Mouse (Mus musculus): Measurements from ENCODE around the gene Npr1. TPM values are rescaled to one million over a fixed set of nuclear protein-coding genes. Genes with fewer than 3 reads are reported as not detected.
A peak's percentile ranks its signal among the peaks of the same experiment; 100 is the strongest.

Npr1 gene
- total RNA-seq, 2 experiments from 2014 or later, result 7.7 to 10.8 TPM

DNA sequence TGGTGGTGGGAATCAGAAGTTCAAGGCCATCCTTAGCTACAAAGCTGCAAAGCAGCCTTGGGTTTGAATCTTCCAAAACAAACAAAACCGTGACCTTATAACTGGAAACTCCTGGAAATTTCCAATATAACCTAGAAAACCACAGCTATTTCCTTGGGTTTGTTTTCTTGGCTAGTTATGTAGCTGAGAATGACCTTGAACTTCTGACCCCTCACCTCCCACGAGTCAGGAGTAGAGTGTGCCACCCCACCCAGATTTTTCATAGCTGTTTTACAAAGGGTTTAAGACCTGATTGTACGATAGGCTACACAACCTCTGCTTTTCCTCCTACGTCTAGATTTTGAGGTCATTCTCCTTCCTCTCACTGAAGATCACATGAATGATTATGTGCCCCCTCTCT, 28.5 kb downstream of the Npr1 start:
- DNase-seq, result no peak

DNA sequence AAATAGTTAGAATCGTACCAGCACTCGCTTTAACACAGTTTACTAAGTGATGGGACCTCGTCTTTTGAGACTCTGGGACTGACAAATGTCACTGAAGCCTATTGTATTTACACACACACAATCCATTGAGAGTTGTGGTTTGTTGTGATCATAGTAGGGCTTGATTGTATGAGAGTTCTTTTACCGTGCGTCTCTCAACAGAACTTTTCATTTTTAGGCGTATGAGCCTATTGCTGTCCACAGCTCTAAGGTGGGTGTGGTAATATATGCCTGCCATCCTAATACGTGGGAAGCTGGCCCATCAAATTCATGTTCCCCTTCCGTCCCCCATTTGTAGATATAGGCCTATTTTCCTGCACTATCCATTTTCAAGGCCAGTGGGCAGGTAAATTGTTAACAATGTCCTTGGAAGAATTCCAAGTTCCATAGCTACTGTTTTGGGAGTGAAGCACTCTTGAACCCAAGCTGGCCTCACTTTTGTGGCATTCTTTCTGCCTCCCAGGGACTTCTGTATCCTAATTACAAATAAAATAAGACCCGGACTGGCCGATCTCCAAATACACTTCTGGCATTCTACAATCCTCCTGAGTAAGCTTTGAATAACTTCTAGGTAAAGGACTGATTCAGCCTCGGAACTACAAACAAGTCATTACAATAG, 31.5 kb downstream of the Npr1 start:
- DNase-seq, result no peak

DNA sequence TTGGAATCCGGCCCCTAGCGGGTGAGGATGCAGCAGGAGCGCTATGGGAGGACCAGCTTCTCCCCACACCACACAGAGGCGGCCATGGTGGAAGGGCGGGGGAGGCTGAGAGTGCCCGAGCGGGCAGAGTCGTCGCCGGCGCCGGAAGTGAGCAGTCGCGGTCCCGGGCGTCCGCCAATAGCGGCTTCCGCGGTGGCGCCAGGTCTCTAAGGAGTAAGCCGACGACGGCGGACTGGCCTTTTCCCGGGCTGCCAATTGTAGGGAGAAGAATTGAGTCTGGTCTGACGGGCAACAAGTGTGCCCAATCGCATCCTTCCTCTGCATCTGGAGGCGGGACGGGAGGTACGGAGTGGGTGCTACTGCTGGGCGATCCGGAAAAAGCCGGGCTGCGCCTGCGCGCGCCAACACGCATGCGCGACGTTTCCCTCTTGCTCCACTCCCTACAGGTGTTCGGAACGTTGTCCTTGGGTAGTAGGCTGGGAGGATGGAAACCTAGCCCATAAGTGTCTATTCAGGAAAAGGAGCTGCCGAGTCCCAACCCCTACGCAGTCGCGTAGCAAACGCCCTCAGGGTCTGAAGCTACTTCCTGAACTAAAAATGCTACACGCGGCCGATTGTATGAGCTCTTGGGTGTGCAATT, 32.2 kb downstream of the Npr1 start, which contains the start of gene Ints3:
Ints3 (minus strand) TSS at position 242 of the 640 bp plus-strand sequence.
- peak; percentile 100 for DNase-seq

DNA sequence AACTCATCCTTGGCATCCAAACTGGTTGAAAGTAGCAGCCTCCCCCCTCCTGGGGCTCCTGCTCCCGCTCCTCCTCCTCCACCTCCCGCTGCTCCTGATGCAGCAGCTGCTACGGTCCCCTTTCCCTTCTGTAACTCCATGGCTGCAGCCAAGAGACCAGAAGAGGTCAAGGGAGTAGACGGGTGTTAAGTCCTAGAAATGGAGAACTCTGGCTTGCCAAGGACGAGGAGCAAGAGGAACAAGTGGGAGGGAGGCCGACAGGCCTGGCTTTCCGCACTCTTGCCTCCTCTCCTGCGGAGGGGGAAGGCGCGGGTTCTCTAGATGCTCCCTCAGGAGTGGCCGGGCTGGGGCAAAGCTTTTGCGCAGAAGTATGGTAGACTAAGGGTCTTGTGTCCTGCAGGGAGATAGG, 32.9 kb downstream of the Npr1 start:
- DNase-seq, result peak; percentile 46

DNA sequence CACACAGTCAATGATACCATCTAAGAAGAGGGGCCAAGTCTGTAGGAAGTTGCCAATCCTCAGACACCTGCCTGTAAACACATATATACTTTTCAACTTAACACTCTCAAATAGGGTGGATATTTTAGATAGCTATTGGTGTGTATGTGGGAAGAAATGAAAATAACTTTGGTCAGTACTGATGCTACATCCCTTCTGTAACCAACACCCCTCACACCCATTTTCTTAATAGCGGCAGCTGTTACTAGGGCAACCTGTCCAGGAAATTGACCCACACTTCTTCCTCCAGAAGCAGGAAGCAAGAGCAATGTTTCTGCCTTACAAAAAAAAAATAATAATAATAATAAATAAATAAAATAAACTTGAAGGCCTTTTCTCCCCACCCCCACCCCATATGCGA, 33.3 kb downstream of the Npr1 start:
- DNase-seq, result no peak

DNA sequence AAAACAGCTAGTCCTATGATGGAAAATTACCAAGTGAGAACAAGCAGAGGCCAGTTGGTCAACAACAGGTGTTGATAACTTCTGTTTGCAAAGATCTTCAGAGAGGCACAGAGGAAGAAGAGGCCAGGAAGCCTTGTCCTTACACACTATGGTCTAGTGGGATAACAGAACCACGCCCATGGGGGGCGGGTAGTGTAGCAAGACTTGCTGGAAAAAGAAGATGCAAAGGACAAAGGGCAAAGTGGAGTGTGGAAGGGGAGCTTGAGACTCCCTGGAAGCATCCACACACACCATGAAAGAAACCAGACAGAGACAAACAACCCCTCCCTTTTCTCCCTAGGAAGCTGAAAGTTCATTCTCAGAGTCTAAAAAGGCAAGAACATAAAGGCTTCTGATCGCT, 36.1 kb downstream of the Npr1 start:
- no peak for DNase-seq

DNA sequence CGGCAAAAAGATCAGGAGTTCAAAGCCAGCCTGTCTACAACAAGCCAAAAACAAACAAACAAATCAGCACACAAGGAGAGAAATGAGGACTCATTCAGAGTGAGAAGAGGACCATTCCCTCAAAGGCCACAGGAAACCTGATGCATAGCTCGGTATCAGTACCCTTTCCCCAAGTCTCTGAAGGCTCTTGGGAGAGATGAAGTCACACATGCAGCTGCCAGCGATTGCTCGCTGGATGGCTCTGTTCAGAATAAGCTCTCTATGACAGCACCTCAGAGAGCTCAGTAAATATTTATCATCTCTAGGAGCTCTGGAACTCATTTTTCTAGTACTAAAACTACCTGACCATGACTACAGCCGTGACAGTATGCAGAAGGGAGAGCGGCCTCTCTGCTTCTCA, 37.5 kb downstream of the Npr1 start:
- no peak for DNase-seq

DNA sequence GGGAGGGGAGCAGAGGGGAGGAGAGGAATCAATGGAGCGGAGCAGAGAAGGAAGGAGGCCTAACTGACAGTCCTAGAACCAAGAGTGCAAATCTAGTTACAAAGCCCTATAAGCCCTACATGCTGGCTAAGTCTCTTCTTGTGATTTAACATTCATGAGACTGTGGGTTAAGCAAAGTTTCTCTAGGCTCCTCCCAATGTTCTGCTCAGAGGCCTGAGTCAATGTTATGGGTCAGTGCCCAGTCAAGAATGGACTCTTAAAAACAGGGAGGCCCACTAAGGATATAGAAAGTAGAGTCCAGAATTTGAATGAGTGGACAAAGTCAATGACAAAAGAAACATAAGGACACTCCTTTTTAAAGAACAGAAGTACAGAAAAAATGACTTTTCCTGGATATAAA, 38.1 kb downstream of the Npr1 start:
- DNase-seq, result no peak

DNA sequence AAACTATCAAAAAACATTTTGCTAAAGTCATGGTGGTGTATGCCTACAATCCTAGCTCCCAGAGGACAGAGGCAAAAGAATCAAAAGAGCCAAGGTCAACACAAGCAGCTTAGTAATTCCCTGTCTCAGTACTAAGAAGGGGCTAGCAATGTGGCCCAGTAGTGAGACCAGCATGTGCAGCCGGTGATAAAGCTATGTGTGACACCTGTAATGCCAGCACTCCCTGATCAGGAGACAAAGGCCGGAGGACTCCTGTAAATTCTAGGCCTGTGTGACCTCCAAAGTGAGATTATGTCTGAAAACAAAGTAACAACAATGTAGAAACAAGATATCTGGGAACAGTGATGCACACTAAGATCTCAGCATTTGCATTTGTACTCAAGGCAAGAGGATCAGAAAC, 40.2 kb downstream of the Npr1 start:
- no peak for DNase-seq

DNA sequence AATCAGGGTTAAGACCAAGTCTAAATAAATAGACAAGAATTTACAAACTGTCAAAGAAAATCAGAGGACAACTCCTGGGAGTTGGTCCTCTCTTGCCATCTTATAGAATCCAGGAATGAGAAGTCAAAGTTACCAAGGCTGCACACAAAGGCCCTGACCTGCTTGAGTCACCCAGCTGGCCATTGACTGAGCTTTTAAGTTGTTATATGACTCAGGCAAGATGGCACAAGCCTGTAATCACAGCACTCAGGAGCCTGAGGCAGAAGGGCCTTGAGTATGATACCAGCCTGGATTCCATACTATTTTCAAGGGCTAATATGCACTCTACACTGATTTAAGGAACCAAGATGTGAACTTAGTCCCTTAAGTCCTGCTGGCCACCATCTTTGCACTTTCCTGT, 42.1 kb downstream of the Npr1 start:
- no peak for DNase-seq

DNA sequence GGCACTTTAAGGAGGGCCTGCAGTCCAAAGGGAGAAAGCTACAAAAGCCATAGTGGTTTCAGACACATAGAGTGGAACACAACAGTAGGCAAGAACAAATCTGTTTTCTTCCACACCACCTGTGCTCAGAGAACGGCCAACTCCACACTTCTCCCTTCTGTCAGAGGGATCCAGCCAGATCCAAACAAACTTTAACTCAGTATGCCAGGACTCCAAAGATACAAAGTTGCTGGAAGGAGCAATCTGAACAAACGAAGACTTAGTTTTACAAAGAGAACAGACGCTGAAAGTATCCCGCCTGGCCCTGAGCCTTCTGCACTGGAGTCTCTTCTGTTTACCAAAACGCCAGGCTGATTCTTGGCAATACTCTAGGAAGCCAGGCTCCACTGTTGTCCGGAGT, 45.0 kb downstream of the Npr1 start:
- DNase-seq, result no peak

DNA sequence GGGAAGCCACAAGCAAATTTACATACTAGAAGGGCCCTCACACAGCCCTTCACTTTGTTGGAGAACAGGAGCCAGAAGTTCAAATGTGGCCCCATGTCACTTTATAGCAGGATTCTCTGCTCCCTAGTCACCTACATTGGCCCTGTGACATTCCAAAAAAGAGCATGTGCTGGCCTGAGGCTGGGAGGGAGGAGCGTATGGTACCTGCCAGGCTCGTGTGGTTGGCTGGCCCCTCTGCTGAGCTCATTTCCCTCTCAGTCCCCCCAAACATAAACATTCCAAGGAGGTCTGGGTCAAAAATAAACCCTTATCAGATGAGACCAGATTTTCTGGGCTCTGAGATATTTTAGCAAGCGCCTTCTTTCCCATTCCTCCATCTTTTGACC, 52.7 kb downstream of the Npr1 start:
- DNase-seq, result no peak

DNA sequence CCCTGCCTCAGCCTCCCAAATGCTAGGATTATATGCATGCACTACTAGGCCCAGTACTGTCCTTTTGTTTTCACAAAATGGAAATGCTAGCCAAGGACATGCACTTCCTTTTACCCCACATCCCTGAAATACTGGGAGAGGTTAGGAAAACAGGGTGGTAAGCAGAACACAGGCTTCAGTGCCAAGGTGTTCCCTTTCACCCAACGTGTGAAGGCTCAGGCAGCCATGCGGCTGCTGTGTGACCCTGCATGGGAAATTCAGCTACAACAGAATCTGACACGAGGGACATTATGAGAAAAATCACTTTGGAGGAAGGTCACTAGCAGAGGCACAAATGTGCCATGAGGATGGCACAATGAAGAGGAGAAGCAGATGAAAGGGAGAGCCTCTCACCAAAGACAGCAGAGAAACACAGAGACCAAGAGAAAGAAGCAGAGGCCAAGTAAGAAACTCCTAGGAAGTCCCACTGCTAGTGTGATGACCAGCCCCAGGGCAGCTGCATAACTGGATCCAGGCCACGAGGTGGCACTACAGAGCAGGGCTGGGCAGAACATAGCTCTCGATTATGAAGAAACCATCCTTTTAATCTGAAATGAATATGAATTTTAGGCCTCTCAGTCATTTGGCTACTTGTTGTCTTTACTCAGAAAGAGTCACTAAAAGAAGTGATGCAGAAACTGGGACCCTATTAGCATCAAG, 53.2 kb downstream of the Npr1 start:
- peak; percentile 51 for DNase-seq

DNA sequence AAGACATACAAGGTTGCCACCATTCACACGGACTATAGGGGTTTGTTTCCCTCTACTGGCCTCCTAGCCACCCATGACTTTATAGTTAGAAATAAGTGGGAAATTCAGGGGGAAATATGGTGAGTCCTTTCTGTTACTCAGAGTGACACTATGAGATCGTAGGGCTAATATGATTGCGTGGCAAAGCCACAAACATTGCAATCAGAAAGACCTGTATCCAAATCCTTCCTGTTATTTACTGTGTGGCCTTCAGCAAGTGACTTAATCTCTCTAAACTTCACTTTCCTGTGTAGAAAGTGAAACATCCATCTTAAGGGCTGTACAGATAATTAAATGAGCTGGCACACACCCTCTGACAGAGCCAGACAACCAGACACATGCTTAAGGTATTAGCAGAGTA, 56.9 kb downstream of the Npr1 start:
- no peak for DNase-seq

DNA sequence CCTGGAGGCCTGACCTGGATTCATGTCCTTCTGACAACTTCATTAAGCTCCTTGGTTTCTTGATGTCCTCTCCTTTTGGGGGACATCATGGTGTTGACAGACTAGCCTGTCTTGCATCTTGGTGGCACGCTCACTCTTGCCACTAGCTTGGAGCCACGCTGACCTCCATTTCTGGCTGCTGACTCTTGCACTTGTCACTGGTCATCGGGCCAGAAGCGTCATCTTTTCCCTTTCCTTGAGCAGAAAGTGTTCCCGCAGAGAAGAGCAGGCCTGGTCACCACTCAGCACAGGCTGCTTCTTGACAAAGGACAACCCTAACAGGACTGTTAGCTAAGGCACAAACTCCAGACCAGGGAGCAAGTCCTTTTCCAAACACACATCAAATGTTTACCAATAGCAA, 59.3 kb downstream of the Npr1 start:
- no peak for DNase-seq

DNA sequence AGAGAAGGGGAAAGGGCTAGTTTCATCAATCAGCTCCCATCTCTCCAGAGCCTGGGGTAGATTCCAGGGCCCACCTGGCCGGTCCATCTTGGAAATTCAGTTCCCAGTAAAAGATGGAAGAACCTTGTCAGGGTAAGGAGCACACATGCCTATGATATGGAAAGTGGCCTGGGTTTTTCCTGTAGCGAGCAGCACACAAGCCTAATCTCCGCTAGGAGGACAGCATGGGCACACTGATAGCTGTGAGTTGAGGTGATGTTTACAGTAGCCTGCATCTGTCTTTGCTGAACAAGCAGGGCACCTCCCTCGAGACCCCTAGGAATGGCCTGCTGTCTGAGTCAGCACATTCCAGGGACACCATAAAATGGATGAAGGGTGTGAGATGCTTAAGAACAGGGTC, 61.1 kb downstream of the Npr1 start:
- no peak for DNase-seq

DNA sequence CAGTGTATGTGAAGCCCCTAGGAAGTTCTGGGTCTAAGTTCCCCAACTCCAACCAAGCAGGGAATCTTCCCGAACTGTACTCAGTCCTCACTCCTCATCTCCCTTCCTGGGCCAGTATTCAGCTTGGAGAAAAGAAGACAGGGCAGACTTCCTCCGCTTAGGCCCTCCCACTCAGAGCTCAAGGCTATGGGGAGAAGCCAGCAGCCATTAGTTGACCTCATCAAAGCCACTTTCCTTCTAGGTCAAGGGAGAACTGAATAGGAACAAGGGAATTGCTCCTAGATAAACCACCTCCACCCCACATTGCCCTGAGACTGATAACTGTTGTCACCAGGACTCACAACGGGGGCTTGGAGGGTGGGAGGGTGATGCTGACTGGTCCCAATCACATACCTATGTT, 61.5 kb downstream of the Npr1 start:
- DNase-seq, result no peak

DNA sequence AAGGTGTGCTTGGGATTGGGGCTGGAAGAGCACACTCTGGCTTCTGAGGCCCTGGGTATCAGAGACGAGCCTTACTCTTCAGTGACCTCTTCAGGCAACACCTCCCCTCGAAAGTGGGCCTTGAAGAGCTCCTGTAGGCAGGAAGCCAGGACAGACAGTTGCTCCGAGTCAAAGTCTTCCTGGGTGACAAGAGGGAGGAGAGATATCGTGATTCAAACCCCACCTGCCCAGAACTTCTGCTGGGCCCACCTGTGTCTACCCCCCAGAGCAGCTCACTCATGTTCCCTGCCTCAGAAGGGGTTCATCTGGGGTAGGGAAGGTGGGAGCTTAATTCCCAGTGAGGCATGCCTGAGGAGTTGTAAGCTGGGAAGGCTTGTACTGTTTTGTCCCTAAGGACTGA, 64.7 kb downstream of the Npr1 start:
- no peak for DNase-seq

Other genes with a start within 250 kb of the Npr1 start
- 10 to 100 TPM; 54.3 to 56.9 TPM for gene Jtb, start 234.3 kb downstream of the Npr1 start, total RNA-seq (2021)
- gene Creb3l4, start 222.4 kb downstream of the Npr1 start, total RNA-seq (2021), result under 1 TPM in 1 of 2 experiments, not detected in 1; 0.35 TPM
- gene Slc39a1, start 217.7 kb downstream of the Npr1 start, total RNA-seq (2021), result 10 to 100 TPM; 49.6 to 54.7 TPM
- 10 to 100 TPM; 13.9 to 16.9 TPM for gene Crtc2, start 211.7 kb downstream of the Npr1 start, total RNA-seq (2021)
- gene Dennd4b, start 200.7 kb downstream of the Npr1 start, total RNA-seq (2021), result 10 to 100 TPM; 71.3 to 76.9 TPM
- 10 to 100 TPM; 37.2 to 40.0 TPM for gene Gatad2b, start 172.7 kb downstream of the Npr1 start, total RNA-seq (2021)
- 1 to 10 TPM; 1.5 to 1.7 TPM for gene Slc27a3, start 75.9 kb downstream of the Npr1 start, total RNA-seq (2021)
- gene Ints3, start 32.2 kb downstream of the Npr1 start, total RNA-seq (2021), result 10 to 100 TPM; 14.5 to 15.9 TPM
- 10 to 100 TPM; 23.4 to 25.6 TPM for gene Ilf2, start 10.3 kb upstream of the Npr1 start, total RNA-seq (2021)
- 10 to 100 TPM; 57.4 to 60.0 TPM for gene Snapin, start 25.2 kb upstream of the Npr1 start, total RNA-seq (2021)
- gene Chtop, start 43.6 kb upstream of the Npr1 start, total RNA-seq (2021), result 10 to 100 TPM; 86.0 to 86.1 TPM
- 100 to 1,000 TPM; 112 to 150 TPM for gene S100a1, start 48.5 kb upstream of the Npr1 start, total RNA-seq (2021)
- gene S100a13, start 48.6 kb upstream of the Npr1 start, total RNA-seq (2021), result 10 to 100 TPM in 1 of 2 experiments, 1 to 10 TPM in 1; 9.5 to 16.8 TPM
- gene S100a14, start 61.0 kb upstream of the Npr1 start, total RNA-seq (2021), result under 1 TPM; 0.29 to 0.67 TPM
- 10 to 100 TPM; 62.7 to 69.8 TPM for gene S100a16, start 71.4 kb upstream of the Npr1 start, total RNA-seq (2021)
- gene S100a3, start 94.7 kb upstream of the Npr1 start, total RNA-seq (2021), result not detected
- gene S100a2, start 124.4 kb upstream of the Npr1 start, total RNA-seq (2021), result not detected
- gene Gm42674, start 136.0 kb upstream of the Npr1 start, total RNA-seq (2021), result not detected
- gene S100a4, start 137.9 kb upstream of the Npr1 start, total RNA-seq (2021), result 10 to 100 TPM; 11.3 to 23.2 TPM
- gene S100a5, start 142.7 kb upstream of the Npr1 start, total RNA-seq (2021), result not detected
- gene S100a6, start 147.0 kb upstream of the Npr1 start, total RNA-seq (2021), result 100 to 1,000 TPM in 1 of 2 experiments, 10 to 100 TPM in 1; 65.8 to 112 TPM
- gene S100a7a, start 188.2 kb upstream of the Npr1 start, total RNA-seq (2021), result under 1 TPM; 0.20 to 0.43 TPM
- not detected for gene S100a8, start 203.1 kb upstream of the Npr1 start, total RNA-seq (2021)
- gene S100a9, start 229.9 kb upstream of the Npr1 start, total RNA-seq (2021), result under 1 TPM in 1 of 2 experiments, not detected in 1; 0.59 TPM